Mouse (Mus musculus): ENCODE data around the gene Macrod1.
"Not testable (repeated sequence)": the region's sequence is repeated elsewhere in the genome, so short reads cannot be mapped to it uniquely, and the experiment has no call there.

The Macrod1 gene

GRCm38 (mm10) chr19:7057126-7057721 is 614 bp downstream of the Macrod1 start:
- DNase-seq (ENCODE audit: low spot score) = no peak

DNA sequence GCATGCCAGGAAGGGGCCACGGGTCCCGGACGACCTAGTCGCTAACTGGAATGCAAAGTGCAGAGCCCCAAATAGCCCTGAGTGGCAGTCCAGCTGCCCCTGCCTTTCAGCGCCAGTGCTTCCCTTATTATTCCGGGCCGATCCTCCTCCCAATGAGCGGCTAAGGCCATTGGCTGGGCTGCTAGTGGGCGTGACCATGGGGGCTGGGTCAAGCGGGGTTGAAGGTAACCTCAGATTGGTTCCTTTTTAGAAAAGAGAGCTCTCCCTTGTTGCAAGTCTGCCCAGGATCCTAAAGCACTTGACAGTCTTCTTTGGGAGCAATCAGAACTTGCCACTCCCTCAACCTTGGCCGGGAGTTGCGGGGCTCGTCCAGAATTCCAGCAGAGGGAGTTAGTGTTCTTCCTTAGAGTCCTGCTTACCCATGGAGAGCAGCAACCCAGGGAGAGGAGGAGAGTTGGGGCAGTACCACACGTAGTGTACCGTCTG is 1.2 kb downstream of the Macrod1 start:
- peak; percentile 84 for DNase-seq (ENCODE audit: low spot score)

- DNase-seq (ENCODE audit: low spot score) = no peak
Measured at GRCm38 (mm10) chr19:7058541-7058940, 1.9 kb downstream of the Macrod1 start.

DNA sequence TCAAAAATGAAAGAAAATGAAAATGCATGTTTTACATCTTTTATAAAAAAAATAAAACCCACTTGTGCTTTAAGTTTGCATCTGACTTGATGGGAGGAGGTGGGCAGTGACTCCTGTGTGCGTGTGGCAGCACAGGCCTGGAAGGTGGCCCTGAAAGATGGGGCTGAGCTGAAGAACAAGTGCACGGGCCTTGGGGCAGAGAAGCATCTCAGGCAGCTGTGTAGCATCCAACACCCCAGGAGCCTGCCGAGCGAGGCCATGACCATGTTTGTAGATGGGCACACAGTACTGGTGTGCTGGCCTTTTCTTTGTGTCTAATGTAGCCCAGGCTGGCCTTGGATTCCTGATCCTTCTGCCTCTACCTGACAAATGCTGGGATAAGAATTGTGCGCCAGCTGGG is 5.5 kb downstream of the Macrod1 start:
- DNase-seq (ENCODE audit: low spot score) = no peak

DNA sequence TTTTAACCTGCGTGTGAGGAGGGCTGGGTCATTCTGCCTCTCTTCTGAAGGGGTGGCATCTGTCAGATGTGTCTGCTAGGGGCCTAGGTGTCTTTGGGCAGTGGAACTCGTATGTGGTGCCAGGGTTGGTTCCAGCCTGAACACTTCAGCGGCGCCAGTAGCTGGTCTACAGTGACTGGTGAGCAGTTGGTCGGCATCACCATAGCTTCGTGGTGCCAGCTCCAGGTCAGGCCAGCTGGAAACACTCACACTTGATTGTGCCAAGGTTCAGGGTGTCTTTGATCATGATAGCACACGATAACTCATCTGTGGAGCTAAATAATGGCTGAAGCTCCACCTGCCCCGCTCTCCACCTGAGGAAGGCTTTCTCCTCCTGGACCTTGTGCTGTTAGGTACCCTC is 6.3 kb downstream of the Macrod1 start:
- no peak for DNase-seq (ENCODE audit: low spot score)

- peak; percentile 62 for DNase-seq (ENCODE audit: low spot score)
Measured at GRCm38 (mm10) chr19:7064571-7064970, 8.0 kb downstream of the Macrod1 start.

DNA sequence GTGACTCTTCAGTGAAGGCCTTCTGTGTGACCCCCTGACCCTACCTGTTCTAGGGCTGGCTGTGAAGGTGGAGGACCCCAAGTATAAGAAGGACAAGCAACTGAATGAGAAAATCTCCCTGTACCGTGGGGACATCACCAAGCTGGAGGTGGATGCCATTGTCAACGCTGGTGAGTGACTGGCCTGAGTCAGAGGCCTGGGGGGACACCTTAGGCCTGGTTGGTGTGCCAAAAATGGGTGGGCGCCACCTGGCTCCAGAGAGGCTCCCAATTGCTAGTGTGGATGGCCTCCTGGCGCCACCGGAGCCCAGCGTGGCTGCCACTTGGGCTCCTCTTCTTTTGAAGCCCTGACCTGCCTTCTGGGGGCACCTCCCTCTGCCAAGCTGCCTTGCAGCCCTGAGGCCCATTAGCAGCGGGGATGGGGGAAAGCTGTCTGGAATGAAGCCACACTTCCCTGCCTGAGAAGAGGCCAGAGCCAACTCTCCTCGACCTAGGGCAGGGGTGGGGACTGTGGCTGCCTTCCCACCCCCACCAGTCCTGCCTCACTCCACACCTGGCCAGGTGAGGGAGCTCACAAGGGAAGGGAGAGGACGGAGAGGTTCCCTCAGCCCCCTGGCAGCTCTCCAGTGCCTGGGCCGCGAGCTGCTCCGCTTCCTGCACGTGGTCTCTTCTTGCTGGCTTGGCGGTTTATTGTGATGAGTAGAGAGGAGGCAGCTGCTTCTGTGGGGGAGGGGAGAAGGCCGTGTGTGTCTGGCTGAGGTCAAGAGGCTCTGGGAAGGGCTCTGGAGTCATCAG is 9.6 kb downstream of the Macrod1 start:
- peak; percentile 73 for DNase-seq (ENCODE audit: low spot score)

- DNase-seq (ENCODE audit: low spot score) = no peak
Measured at GRCm38 (mm10) chr19:7066828-7067342, 10.3 kb downstream of the Macrod1 start.

DNA sequence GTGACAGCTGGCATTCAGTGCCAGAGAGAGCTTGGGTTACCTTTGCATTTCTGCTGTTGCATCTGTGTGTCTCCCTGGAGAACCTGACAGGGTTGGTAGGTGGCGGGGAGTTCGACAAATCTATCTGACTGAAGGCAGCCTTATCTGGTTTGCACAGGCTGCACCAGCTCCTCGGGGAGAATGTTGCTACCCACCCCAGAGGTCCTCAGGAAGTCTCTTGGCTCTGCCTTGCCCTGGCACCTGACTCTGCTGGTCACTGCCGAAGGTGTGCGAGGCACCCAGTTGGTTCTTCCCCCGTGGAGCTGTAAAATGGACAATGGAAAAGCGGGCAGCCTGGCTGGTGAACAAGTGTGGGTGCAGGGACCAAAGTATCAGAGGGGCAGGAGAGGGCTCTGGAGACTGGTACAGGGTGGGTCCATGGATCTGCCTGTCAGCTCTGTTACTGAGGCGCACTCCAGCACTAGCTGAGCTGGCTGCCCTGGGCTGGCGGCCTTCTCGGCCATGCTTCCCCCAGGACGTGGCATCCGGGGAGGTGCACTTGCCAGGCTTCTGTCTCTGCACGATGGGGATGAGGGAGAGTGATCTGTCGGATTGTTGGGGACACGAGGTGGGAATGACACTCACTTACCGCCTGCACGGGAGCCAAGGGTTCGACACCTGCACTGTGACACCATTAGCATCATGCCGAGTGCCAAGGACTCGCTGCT is 10.9 kb downstream of the Macrod1 start:
- DNase-seq (ENCODE audit: low spot score) = no peak

DNA sequence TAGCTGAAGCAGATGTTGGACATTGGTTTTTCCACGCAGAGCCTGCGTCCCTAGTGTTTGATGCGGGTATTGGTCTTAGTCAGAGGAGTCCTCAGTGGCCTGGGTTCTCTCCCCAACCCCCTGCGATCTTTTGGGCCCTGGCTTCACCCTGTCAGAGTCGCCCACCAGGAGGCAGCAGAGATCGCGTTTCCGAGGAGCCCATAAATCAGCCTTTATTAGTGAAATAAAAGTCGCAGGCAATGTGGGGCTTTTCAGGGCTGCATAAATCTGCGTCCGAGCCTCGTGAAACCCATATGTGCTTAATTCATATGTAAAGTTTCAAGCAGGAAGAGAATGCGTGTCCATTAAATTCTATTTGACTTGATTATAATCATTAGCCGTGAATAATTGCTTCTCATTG is 11.5 kb downstream of the Macrod1 start:
- DNase-seq (ENCODE audit: low spot score) = peak; percentile 52

- DNase-seq (ENCODE audit: low spot score) = no peak
Measured at GRCm38 (mm10) chr19:7068661-7069531, 12.3 kb downstream of the Macrod1 start.

- DNase-seq (ENCODE audit: low spot score) = peak; percentile 52
Measured at GRCm38 (mm10) chr19:7069781-7070763, 13.5 kb downstream of the Macrod1 start.

- DNase-seq (ENCODE audit: low spot score) = no peak
Measured at GRCm38 (mm10) chr19:7070775-7071174, 14.2 kb downstream of the Macrod1 start.

DNA sequence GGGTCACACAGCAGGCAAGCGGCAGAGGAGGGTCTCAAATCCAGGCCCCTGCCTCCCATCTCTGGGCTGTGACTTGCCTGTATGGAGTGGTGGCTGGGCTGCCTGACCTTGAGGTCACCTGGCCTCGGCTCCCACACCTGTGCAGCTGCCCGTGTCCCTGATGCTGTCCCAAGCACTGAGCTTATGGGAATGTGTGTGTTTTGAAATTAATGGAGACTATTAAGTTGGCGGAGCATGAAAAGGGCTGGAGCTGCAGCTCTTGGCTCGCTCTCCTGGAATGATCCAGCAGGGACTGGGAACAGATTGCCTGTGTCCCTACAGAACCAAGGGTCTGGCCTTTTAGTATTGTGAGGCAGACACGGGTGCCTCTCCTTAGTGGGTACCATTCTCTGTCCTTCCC is 15.6 kb downstream of the Macrod1 start:
- DNase-seq (ENCODE audit: low spot score) = no peak

DNA sequence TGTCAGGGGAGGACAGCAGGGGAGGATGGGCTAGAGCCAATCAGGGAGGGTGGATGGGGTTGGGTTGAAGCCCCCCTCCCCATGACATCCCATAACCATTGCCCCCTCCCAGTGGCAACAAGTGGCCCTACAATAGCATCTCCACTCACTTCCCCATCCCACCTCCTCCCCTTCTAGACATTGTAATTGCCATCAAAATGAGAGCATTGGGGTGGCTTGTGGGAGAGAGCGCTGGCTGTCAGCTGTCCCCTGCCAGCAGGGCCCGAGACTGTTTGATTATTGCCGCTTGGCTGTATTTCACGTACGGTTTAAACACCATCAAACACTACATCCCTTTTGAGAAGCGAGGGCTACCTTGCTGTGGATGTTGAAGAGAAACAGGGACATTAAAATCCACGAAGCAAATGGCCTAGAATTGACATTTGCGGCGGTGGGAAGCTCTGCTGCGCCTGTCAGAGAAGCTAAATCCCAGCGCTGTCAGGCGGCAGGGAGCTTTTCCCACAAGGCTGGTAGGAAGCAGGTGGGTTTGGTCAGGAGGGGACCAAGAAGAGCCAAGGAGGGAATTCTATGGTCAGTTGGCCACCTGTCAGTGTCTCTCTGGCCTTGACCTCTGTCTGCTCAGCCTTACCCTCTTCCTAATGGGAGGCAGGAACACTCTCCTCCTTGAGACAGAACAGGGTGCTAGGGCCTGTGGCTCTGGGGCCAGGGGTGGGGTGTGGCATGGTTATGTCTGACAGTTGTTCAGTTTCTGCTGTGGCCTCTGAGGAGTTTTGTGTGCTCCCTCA is 17.6 kb downstream of the Macrod1 start:
- no peak for DNase-seq (ENCODE audit: low spot score)

DNA sequence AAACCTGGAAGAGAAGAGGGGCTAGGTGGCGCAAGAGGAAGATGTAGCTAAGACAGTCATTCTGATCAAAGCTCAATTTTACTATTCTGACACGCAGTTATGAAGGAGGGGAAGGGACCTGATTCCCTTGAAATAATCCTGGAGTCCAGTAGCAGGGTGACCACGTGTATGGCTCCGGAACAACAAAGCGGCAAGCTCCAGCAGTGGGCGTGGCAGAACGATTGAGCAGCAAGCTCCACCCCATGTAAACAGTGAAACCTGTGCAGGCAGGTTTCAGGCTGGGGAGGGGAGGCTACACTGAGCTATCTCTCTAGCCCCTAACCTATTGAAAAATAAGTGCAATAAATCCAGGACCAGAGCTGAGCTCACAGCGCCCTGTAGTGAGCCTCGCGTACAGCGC is 18.7 kb downstream of the Macrod1 start:
- not testable (repeated sequence) for DNase-seq (ENCODE audit: low spot score)

DNA sequence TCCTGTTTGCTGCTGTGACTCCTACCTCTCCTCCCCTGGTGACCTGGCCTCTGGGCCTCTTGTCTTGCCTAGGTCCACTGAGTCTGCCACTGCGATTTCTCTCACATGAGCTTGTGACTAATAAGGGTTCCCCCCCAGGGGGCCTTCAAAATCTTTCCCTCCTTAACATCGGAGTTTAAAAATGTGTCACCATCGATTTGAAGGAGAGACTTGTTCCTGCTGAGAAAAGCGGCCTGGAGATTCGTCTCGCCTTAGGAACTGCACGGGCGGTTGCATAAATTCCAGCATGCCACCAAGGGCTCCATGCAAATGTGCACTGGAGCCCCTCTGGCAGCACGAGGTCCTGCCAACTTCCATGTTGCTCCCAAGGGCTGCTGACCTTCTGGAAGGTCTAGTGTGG is 21.1 kb downstream of the Macrod1 start:
- DNase-seq (ENCODE audit: low spot score) = no peak

GRCm38 (mm10) chr19:7078271-7078670 is 21.7 kb downstream of the Macrod1 start:
- DNase-seq (ENCODE audit: low spot score) = no peak

DNA sequence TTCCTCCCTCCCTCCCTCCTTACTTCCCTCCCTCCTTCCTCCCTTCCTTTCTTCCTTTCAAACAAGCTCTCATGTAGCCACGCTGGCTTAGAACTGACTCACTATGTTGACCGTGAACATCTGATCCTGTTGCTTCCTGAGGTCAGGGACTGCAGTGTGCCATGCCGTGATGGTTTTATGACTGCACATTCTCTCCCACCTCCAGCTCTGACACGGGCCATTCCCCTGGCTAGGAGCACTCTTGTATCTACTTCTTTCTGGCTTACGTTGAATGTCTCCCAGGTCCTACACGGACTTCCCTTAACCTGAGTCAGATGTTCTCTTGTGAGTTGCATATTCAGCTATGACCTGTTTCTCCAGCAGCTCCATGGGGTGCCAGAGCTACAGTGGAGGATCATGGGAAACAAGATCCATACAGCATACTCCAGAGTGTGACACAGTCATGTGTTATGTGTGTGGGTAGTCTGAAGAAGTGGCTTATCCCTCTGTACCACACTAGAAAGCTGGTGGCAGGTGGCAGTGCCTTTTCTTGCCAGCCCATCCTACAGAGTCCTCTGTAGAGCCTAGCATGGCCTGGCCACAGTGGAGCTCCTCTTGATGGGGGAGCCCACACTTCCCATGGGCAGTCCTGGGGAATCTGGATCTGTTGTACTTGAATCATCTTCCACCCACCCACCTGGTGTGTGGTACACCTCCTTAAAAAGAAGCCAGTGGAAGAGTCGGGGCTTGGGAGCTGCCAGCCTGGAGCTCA is 25.1 kb downstream of the Macrod1 start:
- DNase-seq (ENCODE audit: low spot score) = no peak

Data from yolk sac, embryonic 10.5 days (tissue).